Mouse (Mus musculus): ENCODE measurements around the gene Ddx17.

GRCm38 (mm10) chr15:79481181-79481688 lies 65.3 kb downstream of the Ddx17 start:
- TF ChIP-seq CTCF (IDR thresholded peaks at IDR 0.05; ENCODE audit: low read depth) (no peak), EP300 (IDR thresholded peaks at IDR 0.05; ENCODE audit: low read depth) (no peak)

Measured in liver, embryonic 14.5 days (tissue).